Mouse (Mus musculus) MEL (cell line): ENCODE data around the gene Spint2. TPM values are rescaled to one million over a fixed set of nuclear protein-coding genes. Genes with fewer than 3 reads are reported as not detected.

Source experiments
- DNase-seq: peaks from one replicate; pipeline ENCODE4 v3.0.0; 2011; ENCODE audit warnings: low read depth, low spot score
- H3K27ac ChIP-seq: 2 replicates; pipeline ENCODE4 v1.5.1; 2012; ENCODE audit warnings: low read depth, mild to moderate bottlenecking, control low read depth, low read length, moderate library complexity; ENCODE audit not compliant: control insufficient read depth
- H3K27me3 ChIP-seq, 2 experiments: fragments of 150-350 bp in 1 of 2; sonication (generic) in 1 of 2; 2 replicates each; pipeline ENCODE4 v1.6.1; 2012; ENCODE audit warnings: low read length in 2 of 2, mild to moderate bottlenecking in 2 of 2, improper control_type of control experiment in 1 of 2, moderate library complexity in 1 of 2; ENCODE audit not compliant: insufficient read depth in 2 of 2, control insufficient read depth in 1 of 2
- H3K36me3 ChIP-seq, 2 experiments: 2 replicates each; pipeline ENCODE4 v1.6.1; 2012 to 2014; ENCODE audit warnings: low read length in 2 of 2, improper control_type of control experiment in 1 of 2, inconsistent platforms in 1 of 2, mild to moderate bottlenecking in 1 of 2; ENCODE audit not compliant: insufficient read depth in 2 of 2, control insufficient read depth in 1 of 2
- H3K4me1 ChIP-seq, 2 experiments: fragments of 150-350 bp in 1 of 2; sonication (generic) in 1 of 2; 2 replicates each; pipeline ENCODE4 v1.6.1; 2012; ENCODE audit warnings: low read length in 2 of 2, improper control_type of control experiment in 1 of 2, mild to moderate bottlenecking in 1 of 2; ENCODE audit not compliant: insufficient read depth in 2 of 2, control insufficient read depth in 1 of 2
- H3K4me3 ChIP-seq, 2 experiments: fragments of 150-350 bp in 1 of 2; sonication (generic) in 1 of 2; 2 replicates each; pipeline ENCODE4 v1.5.1; 2012; ENCODE audit warnings: low read depth in 2 of 2, low read length in 2 of 2, mild to moderate bottlenecking in 2 of 2, moderate library complexity in 2 of 2, control low read depth in 1 of 2, improper control_type of control experiment in 1 of 2; ENCODE audit not compliant: control insufficient read depth in 1 of 2, insufficient read depth in 1 of 2
- H3K79me2 ChIP-seq: 2 replicates; pipeline ENCODE4 v1.6.1; 2012; ENCODE audit warnings: mild to moderate bottlenecking, low read length, moderate library complexity; ENCODE audit not compliant: control insufficient read depth, poor library complexity, insufficient read depth
- H3K9ac ChIP-seq: 2 replicates; pipeline ENCODE4 v1.6.1; 2012; ENCODE audit warnings: low read depth, mild to moderate bottlenecking, control low read depth, low read length, moderate library complexity; ENCODE audit not compliant: control insufficient read depth, poor library complexity, severe bottlenecking
- H3K9me3 ChIP-seq: fragments of 150-350 bp; sonication (generic); replicated peaks from 2 replicates; pipeline ENCODE4 v1.6.1; 2012; ENCODE audit warnings: mild to moderate bottlenecking, low read length, improper control_type of control experiment, moderate library complexity; ENCODE audit not compliant: insufficient read depth
- CHD1 ChIP-seq: IDR thresholded peaks from 2 replicates; pipeline ENCODE4 v1.6.1; 2012; ENCODE audit warnings: low read depth, mild to moderate bottlenecking, inconsistent platforms, low read length, improper control_type of control experiment
- CTCF ChIP-seq, 3 experiments: IDR thresholded peaks in 2 of 3; conservative IDR thresholded peaks in 1 of 3; 2 replicates each; pipeline ENCODE4 v1.5.1; 2011 to 2012; ENCODE audit warnings: low read length in 3 of 3, low read depth in 2 of 3, mild to moderate bottlenecking in 2 of 3, improper control_type of control experiment in 1 of 3, inconsistent platforms in 1 of 3, mixed read lengths in 1 of 3, moderate library complexity in 1 of 3; ENCODE audit not compliant: control insufficient read depth in 1 of 3, insufficient read depth in 1 of 3, poor library complexity in 1 of 3, severe bottlenecking in 1 of 3
- E2F4 ChIP-seq: IDR thresholded peaks from 2 replicates; pipeline ENCODE4 v1.6.1; 2011; ENCODE audit warnings: low read depth, low read length, improper control_type of control experiment, borderline replicate concordance
- ELF1 ChIP-seq: IDR thresholded peaks from 2 replicates; pipeline ENCODE4 v1.6.1; 2014; ENCODE audit warnings: low read depth, mild to moderate bottlenecking, inconsistent platforms, low read length, improper control_type of control experiment, moderate library complexity
- EP300 ChIP-seq, 2 experiments: IDR thresholded peaks; 2 replicates each; pipeline ENCODE4 v1.6.1; 2011; ENCODE audit warnings: improper control_type of control experiment in 2 of 2, low read length in 2 of 2, low read depth in 1 of 2, mild to moderate bottlenecking in 1 of 2
- ETS1 ChIP-seq: IDR thresholded peaks from 2 replicates; pipeline ENCODE4 v1.6.1; 2012; ENCODE audit warnings: low read depth, mild to moderate bottlenecking, inconsistent platforms, low read length, improper control_type of control experiment, moderate library complexity
- GABPA ChIP-seq: IDR thresholded peaks from 2 replicates; pipeline ENCODE4 v1.6.1; 2012; ENCODE audit warnings: low read depth, mild to moderate bottlenecking, inconsistent platforms, low read length, improper control_type of control experiment, moderate library complexity
- GATA1 ChIP-seq: IDR thresholded peaks from 2 replicates; pipeline ENCODE4 v1.6.1; 2011; ENCODE audit warnings: low read depth, low read length, improper control_type of control experiment
- JUND ChIP-seq: IDR thresholded peaks from 2 replicates; pipeline ENCODE4 v1.6.1; 2011; ENCODE audit warnings: low read depth, mild to moderate bottlenecking, improper control_type of control experiment, low read length
- KAT2A ChIP-seq: conservative IDR thresholded peaks from 2 replicates; pipeline ENCODE4 v1.6.1; 2012; ENCODE audit warnings: low read depth, low read length, improper control_type of control experiment, inconsistent platforms
- MAFK ChIP-seq: IDR thresholded peaks from 2 replicates; pipeline ENCODE4 v1.6.1; 2011; ENCODE audit warnings: low read depth, mild to moderate bottlenecking, low read length, improper control_type of control experiment, borderline replicate concordance
- MEF2A ChIP-seq: IDR thresholded peaks from 2 replicates; pipeline ENCODE4 v1.6.1; 2014; ENCODE audit warnings: low read depth, mild to moderate bottlenecking, inconsistent platforms, low read length, improper control_type of control experiment; ENCODE audit not compliant: poor library complexity, insufficient replicate concordance, severe bottlenecking; ENCODE audit errors: extremely low read depth
- MXI1 ChIP-seq: IDR thresholded peaks from 2 replicates; pipeline ENCODE4 v1.6.1; 2011; ENCODE audit warnings: mild to moderate bottlenecking, low read depth, low read length, improper control_type of control experiment
- MYB ChIP-seq: IDR thresholded peaks from 2 replicates; pipeline ENCODE4 v1.6.1; 2011; ENCODE audit warnings: mild to moderate bottlenecking, low read depth, low read length, improper control_type of control experiment
- NRF1 ChIP-seq: IDR thresholded peaks from 2 replicates; pipeline ENCODE4 v1.6.1; 2014; ENCODE audit warnings: low read depth, mild to moderate bottlenecking, inconsistent platforms, low read length, improper control_type of control experiment, moderate library complexity; ENCODE audit not compliant: poor library complexity, insufficient read depth, severe bottlenecking
- POLR2AphosphoS5 ChIP-seq: IDR thresholded peaks from 2 replicates; pipeline ENCODE4 v1.6.1; 2012; ENCODE audit warnings: low read depth, borderline replicate concordance, mild to moderate bottlenecking, inconsistent platforms, low read length, moderate library complexity, mixed read lengths
- RAD21 ChIP-seq: IDR thresholded peaks from 2 replicates; pipeline ENCODE4 v1.6.1; 2011; ENCODE audit warnings: mild to moderate bottlenecking, low read depth, low read length, improper control_type of control experiment
- RCOR1 ChIP-seq: IDR thresholded peaks from 2 replicates; pipeline ENCODE4 v1.6.1; 2012; ENCODE audit warnings: low read depth, mild to moderate bottlenecking, inconsistent platforms, low read length, improper control_type of control experiment
- SIN3A ChIP-seq: IDR thresholded peaks from 2 replicates; pipeline ENCODE4 v1.6.1; 2012; ENCODE audit warnings: low read length, improper control_type of control experiment, inconsistent platforms
- TAL1 ChIP-seq: IDR thresholded peaks from 2 replicates; pipeline ENCODE4 v1.6.1; 2012; ENCODE audit warnings: mild to moderate bottlenecking, inconsistent platforms, low read length, moderate library complexity, mixed read lengths
- TCF12 ChIP-seq: IDR thresholded peaks from 2 replicates; pipeline ENCODE4 v1.6.1; 2014; ENCODE audit warnings: low read depth, mild to moderate bottlenecking, inconsistent platforms, low read length, improper control_type of control experiment, moderate library complexity
- USF1 ChIP-seq: IDR thresholded peaks from 2 replicates; pipeline ENCODE4 v1.6.1; 2014; ENCODE audit warnings: low read depth, mild to moderate bottlenecking, inconsistent platforms, low read length, improper control_type of control experiment, moderate library complexity
- USF2 ChIP-seq, 2 experiments: IDR thresholded peaks; 2 replicates each; pipeline ENCODE4 v1.6.1; 2011 to 2012; ENCODE audit warnings: improper control_type of control experiment in 2 of 2, low read length in 2 of 2, borderline replicate concordance in 1 of 2, inconsistent platforms in 1 of 2, low read depth in 1 of 2, mild to moderate bottlenecking in 1 of 2; ENCODE audit not compliant: insufficient read depth in 1 of 2
- ZMIZ1 ChIP-seq: IDR thresholded peaks from 2 replicates; pipeline ENCODE4 v1.6.1; 2012; ENCODE audit warnings: low read depth, mild to moderate bottlenecking, inconsistent platforms, low read length, improper control_type of control experiment, moderate library complexity
- polyA plus RNA-seq, 2 experiments: library from polyadenylated mRNA; stranded (reverse) in 1 of 2; unstranded in 1 of 2; fragments of >175 nt in 1 of 2; fragments of >200 nt in 1 of 2; gene quantifications; 2 replicates each; pipeline versions ENCODE4 v1.2.1 to v1.2.4; 2012; ENCODE audit warnings: low replicate concordance in 2 of 2, low read depth in 1 of 2; ENCODE audit not compliant: insufficient read length in 2 of 2, insufficient read depth in 1 of 2, missing spikeins in 1 of 2
- total RNA-seq: library from RNA; depleted of rRNA; stranded (reverse); fragments of 300-350 nt; gene quantifications from 2 replicates; pipeline ENCODE4 v1.2.3, GENCODE M21; 2012

Gene Spint2
- total and polyA plus RNA-seq, 3 experiments = 78.1 to 131 TPM; not detected in 1

DNA sequence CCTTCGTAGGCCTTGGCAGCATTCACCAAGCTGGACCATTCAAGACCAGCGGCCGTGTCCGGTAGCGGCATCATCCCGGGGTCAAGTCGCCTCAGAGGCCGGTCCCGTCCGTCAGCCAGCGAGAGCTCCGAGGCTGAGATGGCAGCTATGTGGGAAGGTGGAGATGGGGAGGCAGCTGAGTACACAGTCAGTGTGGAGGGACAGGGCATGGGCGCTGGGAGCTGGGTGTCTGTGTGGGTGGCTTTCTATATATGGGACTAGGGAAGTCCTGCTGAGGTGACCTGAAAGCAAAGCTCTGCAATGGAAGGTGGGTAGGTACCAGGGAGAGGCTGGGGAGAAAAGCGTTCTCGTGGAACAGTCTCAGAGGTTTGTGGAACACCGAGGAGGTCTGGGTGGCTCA, 47.3 kb upstream of the Spint2 start:
- H3K27ac ChIP-seq = no peak overlapping the region
- H3K9me3 ChIP-seq = no peaks in the 10 kb centered on the region
- peaks cover 0 to 3% of the 10 kb centered on the region in 2 experiments; a peak in 1 of 4 replicates for H3K36me3 ChIP-seq
- TF ChIP-seq EP300 (IDR thresholded peaks at IDR 0.05; ENCODE audit: low read depth in 1 of 2, low read length in 2 of 2) (no peak), TCF12 (no peak), POLR2AphosphoS5 (no peak), CHD1 (no peak), TAL1 (no peak), RAD21 (no peak), RCOR1 (no peak), SIN3A (no peak), ZMIZ1 (no peak), MAFK (no peak), JUND (no peak)
- TF ChIP-seq, all 39 proteins: peak for 0
- Histone ChIP-seq H3K79me2 (no peaks in the 10 kb centered on the region), H3K27me3 (no peaks in the 10 kb centered on the region), H3K9ac (no peak overlapping the region), H3K4me3 (no peak overlapping the region), H3K4me1 (no peaks in the 10 kb centered on the region)
- DNase-seq = no peak

DNA sequence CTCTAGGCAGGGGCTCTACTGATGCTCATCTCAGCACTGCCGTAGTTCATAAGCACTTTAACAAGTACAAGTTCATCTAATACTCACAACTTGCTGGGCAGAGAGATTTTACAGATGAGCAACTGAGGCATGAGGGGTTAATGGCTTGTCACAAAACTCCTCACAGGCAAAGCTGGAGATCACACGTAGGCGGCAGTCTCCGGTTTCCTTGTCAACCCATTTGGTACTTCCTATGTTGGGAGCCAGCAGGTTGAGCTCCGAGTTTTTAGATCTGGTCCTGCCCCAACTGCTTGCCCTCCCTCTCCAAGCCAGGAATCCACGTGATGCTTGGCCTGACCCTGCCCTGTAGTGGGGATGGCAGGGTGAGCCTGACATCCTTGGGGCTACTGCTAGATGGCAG, 45.4 kb upstream of the Spint2 start:
- H3K36me3 ChIP-seq = peaks cover 0 to 3% of the 10 kb centered on the region in 2 experiments; a peak in 1 of 4 replicates
- no peaks in the 10 kb centered on the region for H3K4me1 ChIP-seq
- TF ChIP-seq ETS1 (no peak), ELF1 (no peak), RAD21 (no peak), MEF2A (no peak), NRF1 (no peak), MYB (no peak), MXI1 (no peak), USF1 (no peak), GABPA (no peak), TAL1 (no peak), GATA1 (no peak), CTCF (IDR thresholded peaks at IDR 0.05 in 2 of 3, conservative IDR thresholded peaks at IDR 0.05 in 1 of 3; ENCODE audit: control insufficient read depth in 1 of 3, insufficient read depth in 1 of 3, low read depth in 2 of 3, low read length in 3 of 3, poor library complexity in 1 of 3, severe bottlenecking in 1 of 3) (no peak), USF2 (IDR thresholded peaks at IDR 0.05; ENCODE audit: borderline replicate concordance in 1 of 2, insufficient read depth in 1 of 2, low read depth in 1 of 2, low read length in 2 of 2) (no peak), KAT2A (no peak), EP300 (IDR thresholded peaks at IDR 0.05; ENCODE audit: low read depth in 1 of 2, low read length in 2 of 2) (no peak), E2F4 (no peak)
- H3K4me3 ChIP-seq = no peak overlapping the region
- H3K9me3 ChIP-seq = no peaks in the 10 kb centered on the region
- H3K27ac ChIP-seq = no peak overlapping the region
- no peak overlapping the region for H3K9ac ChIP-seq
- H3K27me3 ChIP-seq = no peaks in the 10 kb centered on the region
- H3K79me2 ChIP-seq = no peaks in the 10 kb centered on the region
- no peak for DNase-seq
